Comparison of ENCODE assay signal across 8 mouse cellular contexts in the genomic region with DNA sequence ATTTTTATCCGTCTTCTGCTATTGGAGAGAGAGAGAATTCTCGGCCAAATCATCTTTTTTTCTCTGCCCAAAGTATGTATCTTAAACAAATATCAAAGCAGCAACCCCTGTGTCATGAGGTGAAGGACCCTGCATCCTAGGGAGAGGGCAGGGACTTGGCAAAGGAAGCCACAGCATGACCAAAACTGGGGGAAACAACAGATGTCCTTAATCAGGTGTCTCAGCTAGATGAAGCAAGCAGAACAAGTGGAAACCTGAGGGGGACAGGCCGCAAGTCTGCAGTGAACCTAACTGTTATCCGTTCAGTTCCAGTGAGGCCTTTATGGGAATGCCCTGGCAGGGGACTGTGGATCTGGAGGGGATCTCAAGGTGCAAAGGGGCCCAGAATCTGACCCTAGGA. TPM values are rescaled to one million over a fixed set of nuclear protein-coding genes. Genes with fewer than 3 reads are reported as not detected.
DNase-seq lines count a peak whose midpoint lies in the region; ATAC-seq and TF ChIP-seq lines count a peak whose summit lies in the region.

No protein-coding gene starts in this region.

- peak overlapping the region; percentile 98 for H3K4me2 ChIP-seq in neural tube, embryonic 15.5 days

- no peak for ATAC-seq in neural tube, embryonic 15.5 days (ENCODE audit: low FRiP score)

- TF ChIP-seq POLR2A in liver, adult 2 months (IDR thresholded peaks at IDR 0.05; ENCODE audit: extremely low read depth, insufficient read depth, low read length): no peak

- H3K9me3 ChIP-seq in forebrain, embryonic 10.5 days: no peaks in the 10 kb centered on the region
- no peaks in the 10 kb centered on the region for H3K9me3 ChIP-seq in limb, embryonic 10.5 days (replicated peaks)
- H3K9me3 ChIP-seq in neural tube, embryonic 15.5 days (replicated peaks): no peaks in the 10 kb centered on the region

- no peak for DNase-seq in liver, adult 2 months (ENCODE audit: extremely low read depth, low read depth, low spot score)
- no peak for DNase-seq in liver
- DNase-seq in forebrain, embryonic 10.5 days (ENCODE audit: extremely low spot score, low spot score): no peak
- no peak for DNase-seq in limb, embryonic 10.5 days (ENCODE audit: low spot score)
- no peak for DNase-seq in spleen, adult 18-20 months
- DNase-seq in left cerebral cortex, postnatal 14 days (ENCODE audit: low spot score in 2 of 2): no peak
- DNase-seq in cerebellum, postnatal 36 days: no peak

- no peak for TF ChIP-seq CTCF in liver, adult 2 months (IDR thresholded peaks at IDR 0.05; ENCODE audit: low read depth, low read length)

- H3K4me1 ChIP-seq in liver, adult 2 months (ENCODE audit: control insufficient read depth, insufficient read depth, low read length): peaks cover 24% of the 10 kb centered on the region
- peaks cover 34% of the 10 kb centered on the region for H3K4me1 ChIP-seq in forebrain, embryonic 10.5 days
- H3K4me1 ChIP-seq in limb, embryonic 10.5 days: peaks cover 35% of the 10 kb centered on the region
- H3K4me1 ChIP-seq in neural tube, embryonic 15.5 days: peaks cover 51% of the 10 kb centered on the region

- peaks cover 28% of the 10 kb centered on the region; the same call in 1 of the 2 replicates for H3K79me2 ChIP-seq in liver, adult 2 months (ENCODE audit: control insufficient read depth, insufficient read depth, low read length)

- WGBS in liver, adult 2 months: 59% methylated on average over 4 of the region's 4 CpGs
- WGBS in forebrain, embryonic 10.5 days: 85% methylated on average over 4 of the region's 4 CpGs
- 87% methylated on average over 4 of the region's 4 CpGs for WGBS in limb, embryonic 10.5 days
- 92% methylated on average over 4 of the region's 4 CpGs for WGBS in neural tube, embryonic 15.5 days

- peak overlapping the region; percentile 87 for H3K9ac ChIP-seq in liver, adult 2 months (ENCODE audit: low read depth, low read length)
- H3K9ac ChIP-seq in neural tube, embryonic 15.5 days (replicated peaks): peak overlapping the region; percentile 79; the same call in 1 of the 2 replicates

- peak overlapping the region; percentile 80; the same call in 1 of the 2 replicates for H3K4me3 ChIP-seq in liver, adult 2 months (ENCODE audit: insufficient read depth, low read depth, low read length)
- H3K4me3 ChIP-seq in forebrain, embryonic 10.5 days: peak overlapping the region; percentile 83
- peak overlapping the region; percentile 98 for H3K4me3 ChIP-seq in limb, embryonic 10.5 days
- H3K4me3 ChIP-seq in neural tube, embryonic 15.5 days (replicated peaks): peak overlapping the region; percentile 82

- no peaks in the 10 kb centered on the region for H3K27me3 ChIP-seq in liver, adult 2 months (ENCODE audit: control insufficient read depth, insufficient read depth, low read length)
- no peaks in the 10 kb centered on the region for H3K27me3 ChIP-seq in forebrain, embryonic 10.5 days (ENCODE audit: poor library complexity, severe bottlenecking)
- H3K27me3 ChIP-seq in limb, embryonic 10.5 days (ENCODE audit: low read depth, poor library complexity, severe bottlenecking): no peaks in the 10 kb centered on the region
- no peaks in the 10 kb centered on the region for H3K27me3 ChIP-seq in neural tube, embryonic 15.5 days (replicated peaks)

- intact Hi-C loops in left cerebral cortex, postnatal 14 days (cut with DNase I): no loop called here

- H3K27ac ChIP-seq in liver, adult 2 months (replicated peaks; ENCODE audit: insufficient read depth, low read depth, low read length): peak overlapping the region; percentile 92
- peak overlapping the region; percentile 73; the same call in 1 of the 2 replicates for H3K27ac ChIP-seq in forebrain, embryonic 10.5 days
- H3K27ac ChIP-seq in limb, embryonic 10.5 days: peak overlapping the region; percentile 37; the same call in 1 of the 2 replicates
- H3K27ac ChIP-seq in neural tube, embryonic 15.5 days (replicated peaks): 0 out of 2 replicates have a peak overlapping the region, but pooled peaks have one; percentile 81

- peaks cover 7% of the 10 kb centered on the region; the same call in 1 of the 2 replicates for H3K36me3 ChIP-seq in liver, adult 2 months (ENCODE audit: control insufficient read depth, insufficient read depth, low read length)
- H3K36me3 ChIP-seq in forebrain, embryonic 10.5 days (replicated peaks): peaks cover 54% of the 10 kb centered on the region
- peaks cover 55% of the 10 kb centered on the region for H3K36me3 ChIP-seq in limb, embryonic 10.5 days
- peaks cover 6% of the 10 kb centered on the region; the same call in 1 of the 2 replicates for H3K36me3 ChIP-seq in neural tube, embryonic 15.5 days

RNA-seq across cellular contexts. Expression of a gene that starts 2.4 kb away (rescaled TPM):
- 29.0 and 38.7 TPM in 2 replicates for total RNA-seq in liver, adult 2 months (2014; rRNA removed)
- polyA plus RNA-seq in liver, adult 2 months (2012; rRNA removed): 33.8 and 44.4 TPM in 2 replicates
- polyA plus RNA-seq in forebrain, embryonic 10.5 days (2016; fragmentation: Nextera tagmentation; extraction: Ambion mirVana): 18.3 and 22.0 TPM in 2 replicates
- polyA plus RNA-seq in limb, embryonic 10.5 days (2016; fragmentation: Nextera tagmentation; extraction: Ambion mirVana): 27.5 and 32.2 TPM in 2 replicates
- 24.3 and 27.0 TPM in 2 replicates for polyA plus RNA-seq in neural tube, embryonic 15.5 days (2015; fragmentation: Nextera tagmentation; extraction: Ambion mirVana)
- total RNA-seq in left cerebral cortex, postnatal 14 days (2021): 10 to 100 TPM; 67.6 to 70.6 TPM

RNA-seq across cellular contexts. Expression of a gene that starts 27.0 kb away (rescaled TPM):
- 11.6 and 14.5 TPM in 2 replicates for total RNA-seq in liver, adult 2 months (2014; rRNA removed)
- polyA plus RNA-seq in liver, adult 2 months (2012; rRNA removed): 14.5 and 19.2 TPM in 2 replicates
- polyA plus RNA-seq in forebrain, embryonic 10.5 days (2016; fragmentation: Nextera tagmentation; extraction: Ambion mirVana): 47.1 and 48.4 TPM in 2 replicates
- polyA plus RNA-seq in limb, embryonic 10.5 days (2016; fragmentation: Nextera tagmentation; extraction: Ambion mirVana): 44.2 and 58.7 TPM in 2 replicates
- polyA plus RNA-seq in neural tube, embryonic 15.5 days (2015; fragmentation: Nextera tagmentation; extraction: Ambion mirVana): 23.0 and 31.6 TPM in 2 replicates
- 10 to 100 TPM; 18.3 to 21.2 TPM for total RNA-seq in left cerebral cortex, postnatal 14 days (2021)

RNA-seq across cellular contexts. Expression of a gene that starts 32.1 kb away (rescaled TPM):
- 5.7 and 11.2 TPM in 2 replicates for total RNA-seq in liver, adult 2 months (2014; rRNA removed)
- 5.0 and 6.6 TPM in 2 replicates for polyA plus RNA-seq in liver, adult 2 months (2012; rRNA removed)
- 27.5 and 29.9 TPM in 2 replicates for polyA plus RNA-seq in forebrain, embryonic 10.5 days (2016; fragmentation: Nextera tagmentation; extraction: Ambion mirVana)
- 27.3 and 33.6 TPM in 2 replicates for polyA plus RNA-seq in limb, embryonic 10.5 days (2016; fragmentation: Nextera tagmentation; extraction: Ambion mirVana)
- 10.8 and 15.9 TPM in 2 replicates for polyA plus RNA-seq in neural tube, embryonic 15.5 days (2015; fragmentation: Nextera tagmentation; extraction: Ambion mirVana)
- 10 to 100 TPM in 1 of 2 experiments, 1 to 10 TPM in 1; 9.2 to 12.2 TPM for total RNA-seq in left cerebral cortex, postnatal 14 days (2021)

RNA-seq across cellular contexts. Expression of a gene that starts 32.3 kb away (rescaled TPM):
- 2.6 and 3.6 TPM in 2 replicates for total RNA-seq in liver, adult 2 months (2014; rRNA removed)
- 1.5 and 1.6 TPM in 2 replicates for polyA plus RNA-seq in liver, adult 2 months (2012; rRNA removed)
- polyA plus RNA-seq in forebrain, embryonic 10.5 days (2016; fragmentation: Nextera tagmentation; extraction: Ambion mirVana): 47.5 and 51.5 TPM in 2 replicates
- 40.8 and 45.1 TPM in 2 replicates for polyA plus RNA-seq in limb, embryonic 10.5 days (2016; fragmentation: Nextera tagmentation; extraction: Ambion mirVana)
- 6.0 and 13.2 TPM in 2 replicates for polyA plus RNA-seq in neural tube, embryonic 15.5 days (2015; fragmentation: Nextera tagmentation; extraction: Ambion mirVana)
- total RNA-seq in left cerebral cortex, postnatal 14 days (2021): 1 to 10 TPM; 1.4 to 1.6 TPM

RNA-seq across cellular contexts. Expression of a gene that starts 36.9 kb away (rescaled TPM):
- total RNA-seq in liver, adult 2 months (2014; rRNA removed): 15.2 and 23.4 TPM in 2 replicates
- 11.4 and 15.4 TPM in 2 replicates for polyA plus RNA-seq in liver, adult 2 months (2012; rRNA removed)
- polyA plus RNA-seq in forebrain, embryonic 10.5 days (2016; fragmentation: Nextera tagmentation; extraction: Ambion mirVana): 66.8 and 68.8 TPM in 2 replicates
- polyA plus RNA-seq in limb, embryonic 10.5 days (2016; fragmentation: Nextera tagmentation; extraction: Ambion mirVana): 60.8 and 64.0 TPM in 2 replicates
- 44.0 and 49.7 TPM in 2 replicates for polyA plus RNA-seq in neural tube, embryonic 15.5 days (2015; fragmentation: Nextera tagmentation; extraction: Ambion mirVana)
- total RNA-seq in left cerebral cortex, postnatal 14 days (2021): 10 to 100 TPM; 84.8 to 89.3 TPM

Comparison
In these comparisons a context has a peak if more than half of its experiments do, and no peak if none do; other contexts are left out.
1. H3K27ac ChIP-seq: peak in every context shown above with its lines; median percentile 92 in liver, adult 2 months; 81 in neural tube, embryonic 15.5 days; 73 in forebrain, embryonic 10.5 days; 37 in limb, embryonic 10.5 days.